Mouse (Mus musculus) stomach, embryonic 16.5 days (tissue): Measurements from ENCODE around the gene Lrch3. TPM values are rescaled to one million over a fixed set of nuclear protein-coding genes. Genes with fewer than 3 reads are reported as not detected.

ENCODE experiments used
- ATAC-seq: fragments of 200-750 bp; cut with Nextera tagmentation; 2 replicates; pipeline ENCODE4 v1.8.0; 2017; ENCODE audit warnings: moderate number of reproducible peaks, moderate TSS enrichment; ENCODE audit not compliant: insufficient read depth, low FRiP score
- H3K27ac ChIP-seq: fragments of 300-500 bp; sonication (generic); 2 replicates; pipeline ENCODE4 v1.5.1; 2014; ENCODE audit warnings: low read length
- H3K27me3 ChIP-seq: fragments of 300-500 bp; sonication (generic); 2 replicates; pipeline ENCODE4 v1.6.1; 2014; ENCODE audit warnings: low read length, control low read depth, mixed read lengths; ENCODE audit not compliant: control insufficient read depth, insufficient read depth
- H3K36me3 ChIP-seq: fragments of 300-500 bp; sonication (generic); 2 replicates; pipeline ENCODE4 v1.6.1; 2014; ENCODE audit warnings: low read length; ENCODE audit not compliant: control insufficient read depth, insufficient read depth
- H3K4me1 ChIP-seq: fragments of 300-500 bp; sonication (generic); 2 replicates; pipeline ENCODE4 v1.6.1; 2014; ENCODE audit warnings: low read length, control low read depth, mixed read lengths; ENCODE audit not compliant: control insufficient read depth, insufficient read depth
- H3K4me2 ChIP-seq: fragments of 300-500 bp; sonication (generic); 2 replicates; pipeline ENCODE4 v1.6.1; 2014; ENCODE audit warnings: low read depth, low read length, mixed read lengths
- H3K4me3 ChIP-seq: fragments of 300-500 bp; sonication (generic); replicated peaks from 2 replicates; pipeline ENCODE4 v1.5.1; 2014; ENCODE audit warnings: mild to moderate bottlenecking, low read length
- H3K9ac ChIP-seq: fragments of 300-500 bp; sonication (generic); 2 replicates; pipeline ENCODE4 v1.6.1; 2014; ENCODE audit warnings: low read length
- H3K9me3 ChIP-seq: fragments of 300-500 bp; sonication (generic); replicated peaks from 2 replicates; pipeline ENCODE4 v1.6.1; 2016; ENCODE audit warnings: low read length, control low read depth; ENCODE audit not compliant: control insufficient read depth
- WGBS: fragments of 180-500 bp; shearing (Covaris S2); extraction: QIAGEN DNeasy Blood & Tissue Kit; methylation state at CpG from one replicate; pipeline ENCODE4 v1.1.7; 2014; 5-methylcytosine and 5-hydroxymethylcytosine counted together
- polyA plus RNA-seq: library from polyadenylated mRNA; unstranded; fragments of >200 nt; fragmentation: Nextera tagmentation; extraction: Ambion mirVana; gene quantifications from 2 replicates; pipeline ENCODE4 v1.2.1, GENCODE M21; 2015

Lrch3 gene
- polyA plus RNA-seq, 1 experiment from 2014 or later: 15.5 TPM

GRCm38 (mm10) chr16:33059471-33059870 lies 145.6 kb downstream of the Lrch3 start:
- H3K9me3 ChIP-seq: no peaks in the 10 kb centered on the region
- no peak overlapping the region for H3K4me2 ChIP-seq
- no peak overlapping the region for H3K9ac ChIP-seq
- H3K4me3 ChIP-seq: no peak overlapping the region
- WGBS: 82% methylated on average over 1 of the region's 1 CpGs
- H3K36me3 ChIP-seq: peaks cover 10% of the 10 kb centered on the region; the same call in 1 of the 2 replicates
- H3K27me3 ChIP-seq: no peaks in the 10 kb centered on the region
- ATAC-seq: no peak
- H3K4me1 ChIP-seq: peaks cover 12% of the 10 kb centered on the region
- H3K27ac ChIP-seq: no peak overlapping the region

- Histone ChIP-seq H3K9me3 (no peaks in the 10 kb centered on the region), H3K27ac (no peak overlapping the region), H3K4me2 (no peak overlapping the region), H3K27me3 (no peaks in the 10 kb centered on the region), H3K4me3 (no peak overlapping the region), H3K36me3 (peaks cover 10% of the 10 kb centered on the region; the same call in 1 of the 2 replicates), H3K9ac (no peak overlapping the region), H3K4me1 (peaks cover 9% of the 10 kb centered on the region)
- 79% methylated on average over 2 of the region's 2 CpGs for WGBS
- ATAC-seq: no peak
Measured at GRCm38 (mm10) chr16:33060926-33061325, 147.0 kb downstream of the Lrch3 start.

DNA sequence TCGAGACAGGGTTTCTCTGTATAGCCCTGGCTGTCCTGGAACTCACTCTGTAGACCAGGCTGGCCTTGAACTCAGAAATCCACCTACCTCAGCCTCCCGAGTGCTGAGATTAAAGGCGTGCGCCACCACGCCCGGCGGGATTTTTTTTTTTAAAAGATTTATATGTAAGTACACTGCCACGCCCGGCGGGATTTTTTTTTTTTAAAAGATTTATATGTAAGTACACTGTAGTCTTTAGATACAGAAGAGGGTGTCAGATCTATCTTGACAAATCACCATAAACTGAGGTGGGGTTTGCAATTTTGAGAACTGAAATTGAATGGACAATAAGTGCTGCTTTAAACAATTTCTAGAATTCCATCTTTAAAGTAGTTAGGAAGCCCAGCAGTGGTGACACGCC lies 147.5 kb downstream of the Lrch3 start:
- H3K4me1 ChIP-seq: peaks cover 9% of the 10 kb centered on the region
- no peaks in the 10 kb centered on the region for H3K9me3 ChIP-seq
- 44% methylated on average over 11 of the region's 11 CpGs for WGBS
- H3K4me3 ChIP-seq: no peak overlapping the region; the same call in 1 of the 2 replicates
- H3K27me3 ChIP-seq: no peaks in the 10 kb centered on the region
- H3K36me3 ChIP-seq: peaks cover 10% of the 10 kb centered on the region; the same call in 1 of the 2 replicates
- H3K27ac ChIP-seq: peak overlapping the region; percentile 60
- ATAC-seq: no peak
- H3K9ac ChIP-seq: no peak overlapping the region; the same call in 1 of the 2 replicates
- H3K4me2 ChIP-seq: peak overlapping the region; percentile 59

DNA sequence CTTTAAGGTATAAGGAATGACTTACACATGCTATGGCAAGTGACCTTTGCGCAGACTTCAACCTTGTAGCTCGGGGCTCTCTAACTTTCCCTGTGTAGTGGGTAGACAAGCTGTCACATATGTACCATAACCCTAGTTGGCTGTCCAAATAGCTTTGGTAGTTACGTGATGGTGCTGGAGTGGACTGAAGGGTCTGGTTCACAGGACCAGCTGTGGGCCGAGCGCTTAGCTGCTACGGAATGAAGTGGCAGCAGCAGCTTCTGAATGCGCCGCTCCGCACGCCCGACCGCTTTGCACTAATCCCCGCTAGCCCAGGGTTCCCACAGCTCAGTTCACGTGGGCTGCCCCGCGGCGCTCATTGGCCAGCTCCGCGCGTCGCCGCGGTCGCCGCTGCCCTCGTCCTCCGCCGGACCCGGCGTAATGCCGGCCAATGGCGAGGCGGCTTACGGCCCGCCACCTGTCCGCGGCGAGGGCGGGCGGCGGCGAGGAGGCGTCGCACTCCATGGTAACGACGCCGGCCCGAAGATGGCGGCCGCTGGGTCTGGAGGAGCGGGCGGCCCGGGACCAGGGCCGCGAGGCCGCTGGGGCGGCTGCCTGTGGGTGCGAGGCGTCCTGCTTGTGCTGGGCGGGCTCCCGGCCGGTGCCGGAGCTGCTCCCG lies 148.3 kb downstream of the Lrch3 start, which contains the start of gene Lmln:
TSS of gene Lmln (plus strand) at position 498 of the 658 bp plus-strand sequence.
- Histone ChIP-seq H3K4me2 (peak within 1 kb of the TSS; percentile 59), H3K27me3 (no peaks in the 10 kb centered on the region), H3K9me3 (no peaks in the 10 kb centered on the region), H3K36me3 (peaks cover 10% of the 10 kb centered on the region; the same call in 1 of the 2 replicates), H3K4me1 (peaks cover 9% of the 10 kb centered on the region), H3K27ac (peak within 1 kb of the TSS; percentile 60), H3K4me3 (peak within 1 kb of the TSS; percentile 83), H3K9ac (peak within 1 kb of the TSS; percentile 80)
- under 1% methylated on average over 62 of the region's 64 CpGs for WGBS
- ATAC-seq: peak; percentile 97

DNA sequence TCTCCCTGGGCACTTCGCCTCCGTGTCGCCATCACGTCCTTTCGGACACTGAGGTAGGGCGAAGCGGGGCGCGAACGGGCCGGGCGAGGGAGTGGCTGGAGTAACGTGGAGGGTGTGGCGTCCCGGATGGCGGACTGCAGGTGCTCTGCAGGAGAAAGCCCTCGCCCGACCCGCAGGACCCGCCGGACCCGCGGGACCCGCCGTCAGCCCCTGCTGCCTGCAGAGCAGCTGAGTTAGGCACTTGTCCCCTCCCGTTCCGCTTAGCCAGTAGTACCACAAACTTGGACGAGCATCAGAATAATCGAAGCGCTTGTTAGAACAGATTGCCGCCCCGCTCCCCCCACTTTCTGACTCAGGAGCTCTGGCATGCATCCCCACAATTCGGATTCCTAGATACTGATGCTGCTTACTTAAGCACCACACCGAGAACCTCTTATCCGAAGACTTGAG lies 148.8 kb downstream of the Lrch3 start:
- peaks cover 10% of the 10 kb centered on the region; the same call in 1 of the 2 replicates for H3K36me3 ChIP-seq
- no peaks in the 10 kb centered on the region for H3K27me3 ChIP-seq
- H3K4me1 ChIP-seq: peaks cover 9% of the 10 kb centered on the region
- H3K27ac ChIP-seq: peak overlapping the region; percentile 60
- peak overlapping the region; percentile 80 for H3K9ac ChIP-seq
- H3K4me2 ChIP-seq: peak overlapping the region; percentile 59
- peak; percentile 74 for ATAC-seq
- no peaks in the 10 kb centered on the region for H3K9me3 ChIP-seq
- H3K4me3 ChIP-seq: peak overlapping the region; percentile 83
- WGBS: under 1% methylated on average over 34 of the region's 35 CpGs

DNA sequence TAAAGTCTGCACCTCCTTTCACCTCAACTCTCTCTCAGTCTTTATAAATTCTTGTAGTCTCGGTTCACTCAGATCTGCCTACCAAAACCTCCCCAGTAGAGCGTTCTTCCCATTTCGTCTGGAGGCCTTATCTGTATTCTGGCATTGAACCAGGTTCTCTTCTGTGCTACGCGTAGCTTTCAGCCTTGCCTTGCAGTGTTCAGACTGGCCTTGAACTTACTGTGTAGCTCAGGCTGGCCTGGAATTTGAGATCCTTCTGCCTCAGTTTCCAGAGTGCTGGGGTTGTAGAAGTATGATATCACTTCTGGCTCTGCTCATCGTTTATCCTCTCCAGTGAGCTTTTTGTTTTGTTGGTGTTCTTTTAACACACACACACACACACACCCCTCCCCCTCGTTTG lies 149.4 kb downstream of the Lrch3 start:
- no peaks in the 10 kb centered on the region for H3K9me3 ChIP-seq
- peak overlapping the region; percentile 59 for H3K4me2 ChIP-seq
- 25% methylated on average over 7 of the region's 7 CpGs for WGBS
- peaks cover 10% of the 10 kb centered on the region; the same call in 1 of the 2 replicates for H3K36me3 ChIP-seq
- H3K27me3 ChIP-seq: no peaks in the 10 kb centered on the region
- peaks cover 4% of the 10 kb centered on the region; the same call in 1 of the 2 replicates for H3K4me1 ChIP-seq
- ATAC-seq: no peak
- H3K9ac ChIP-seq: peak overlapping the region; percentile 80
- peak overlapping the region; percentile 83 for H3K4me3 ChIP-seq
- peak overlapping the region; percentile 49; the same call in 1 of the 2 replicates for H3K27ac ChIP-seq

- H3K4me1 ChIP-seq: peaks cover 4% of the 10 kb centered on the region; the same call in 1 of the 2 replicates
- no peak for ATAC-seq
- whole genome bisulfite sequencing: 80% methylated on average over 9 of the region's 9 CpGs
Measured at GRCm38 (mm10) chr16:33064636-33065035, 150.7 kb downstream of the Lrch3 start.

More at GRCm38 (mm10) chr16:33064636-33065035, 150.7 kb downstream of the Lrch3 start:
- Histone ChIP-seq H3K9me3 (no peaks in the 10 kb centered on the region), H3K27ac (no peak overlapping the region), H3K27me3 (no peaks in the 10 kb centered on the region), H3K9ac (no peak overlapping the region), H3K4me3 (no peak overlapping the region), H3K36me3 (0 out of 2 replicates have a peak, but pooled peaks cover 7% of the 10 kb centered on the region), H3K4me2 (no peak overlapping the region)

Other genes starting within 250 kb of the Lrch3 start
- gene Muc4, start 178.2 kb upstream of the Lrch3 start, polyA plus RNA-seq: 5.6 and 6.4 TPM in 2 replicates
- 0.22 and 0.31 TPM in 2 replicates for gene Muc20, start 116.7 kb upstream of the Lrch3 start, polyA plus RNA-seq
- 0.27 TPM in 1 of 2 replicates, not detected in the other for gene Smbd1, start 103.6 kb upstream of the Lrch3 start, polyA plus RNA-seq
- gene Fyttd1, start 36.6 kb upstream of the Lrch3 start, polyA plus RNA-seq: 85.2 and 92.5 TPM in 2 replicates
- 24.3 and 24.7 TPM in 2 replicates for gene Rubcn, start 36.3 kb upstream of the Lrch3 start, polyA plus RNA-seq
- 2.4 TPM in 2 replicates for gene Iqcg, start 142.1 kb downstream of the Lrch3 start, polyA plus RNA-seq
- 790 and 946 TPM in 2 replicates for gene Rpl35a, start 142.4 kb downstream of the Lrch3 start, polyA plus RNA-seq
- gene Lmln, start 148.4 kb downstream of the Lrch3 start, polyA plus RNA-seq: 2.6 and 2.8 TPM in 2 replicates